Mouse (Mus musculus) hindbrain, embryonic 16.5 days (tissue): ENCODE measurements at regions not wholly inside any gene's neighbourhood (a gene's known extent, or its start where the extent isn't known, plus 50 kb on each side); places are given as distances from the start of the nearest gene placed in this dataset.

Experiments
- ATAC-seq: fragments of 200-750 bp; cut with Nextera tagmentation; 2 replicates; pipeline ENCODE4 v1.8.0; 2017; ENCODE audit warnings: moderate TSS enrichment, moderate library complexity
- H3K27ac ChIP-seq: fragments of 300-500 bp; sonication (generic); 2 replicates; pipeline ENCODE4 v1.5.1; 2014; ENCODE audit warnings: low read depth, mild to moderate bottlenecking, control low read depth, low read length, moderate library complexity
- H3K27me3 ChIP-seq: fragments of 300-500 bp; sonication (generic); replicated peaks from 2 replicates; pipeline ENCODE4 v1.6.1; 2014; ENCODE audit warnings: low read length; ENCODE audit not compliant: control insufficient read depth, insufficient read depth
- H3K36me3 ChIP-seq: fragments of 300-500 bp; sonication (generic); 2 replicates; pipeline ENCODE4 v1.6.1; 2014; ENCODE audit warnings: mild to moderate bottlenecking, low read length, moderate library complexity, mixed read lengths; ENCODE audit not compliant: control insufficient read depth, insufficient read depth
- H3K4me1 ChIP-seq: fragments of 300-500 bp; sonication (generic); 2 replicates; pipeline ENCODE4 v1.6.1; 2014; ENCODE audit warnings: low read depth, low read length; ENCODE audit not compliant: control insufficient read depth, insufficient read depth
- H3K4me2 ChIP-seq: fragments of 300-500 bp; sonication (generic); 2 replicates; pipeline ENCODE4 v1.6.1; 2014; ENCODE audit warnings: mild to moderate bottlenecking, low read length, control low read depth, moderate library complexity
- H3K4me3 ChIP-seq: fragments of 300-500 bp; sonication (generic); 2 replicates; pipeline ENCODE4 v1.5.1; 2014; ENCODE audit warnings: mild to moderate bottlenecking, low read length, control low read depth, moderate library complexity
- H3K9ac ChIP-seq: fragments of 300-500 bp; sonication (generic); 2 replicates; pipeline ENCODE4 v1.6.1; 2014; ENCODE audit warnings: low read depth, mild to moderate bottlenecking, control low read depth, low read length, moderate library complexity
- H3K9me3 ChIP-seq: fragments of 300-500 bp; sonication (generic); 2 replicates; pipeline ENCODE4 v1.6.1; 2014; ENCODE audit warnings: mild to moderate bottlenecking, low read length, moderate library complexity; ENCODE audit not compliant: control insufficient read depth
- WGBS: fragments of 180-500 bp; shearing (Covaris S2); extraction: QIAGEN DNeasy Blood & Tissue Kit; methylation state at CpG from one replicate; pipeline ENCODE4 v1.1.7; 2014; 5-methylcytosine and 5-hydroxymethylcytosine counted together

GRCm38 (mm10) chr9:63896073-63896807 is 125.6 kb downstream of the Smad6 start:
- no peaks in the 10 kb centered on the region for H3K27me3 ChIP-seq
- ATAC-seq = no peak
- no peak overlapping the region for H3K9ac ChIP-seq
- no peak overlapping the region for H3K27ac ChIP-seq
- H3K36me3 ChIP-seq = no peaks in the 10 kb centered on the region
- peaks cover 4% of the 10 kb centered on the region; the same call in 1 of the 2 replicates for H3K9me3 ChIP-seq
- 49% methylated on average over 15 of the region's 15 CpGs for WGBS
- 0 out of 2 replicates have a peak, but pooled peaks cover 4% of the 10 kb centered on the region for H3K4me1 ChIP-seq
- no peak overlapping the region for H3K4me2 ChIP-seq
- no peak overlapping the region for H3K4me3 ChIP-seq

GRCm38 (mm10) chr9:63892235-63892971 is 129.5 kb downstream of the Smad6 start:
- ATAC-seq = no peak

GRCm38 (mm10) chr9:63890717-63891116 is 131.1 kb downstream of the Smad6 start:
- H3K4me3 ChIP-seq = no peak overlapping the region
- peak; percentile 50 for ATAC-seq
- H3K4me2 ChIP-seq = no peak overlapping the region
- H3K4me1 ChIP-seq = 0 out of 2 replicates have a peak, but pooled peaks cover 4% of the 10 kb centered on the region
- no peaks in the 10 kb centered on the region for H3K27me3 ChIP-seq
- WGBS = 65% methylated on average over 5 of the region's 5 CpGs
- no peak overlapping the region for H3K9ac ChIP-seq
- H3K27ac ChIP-seq = no peak overlapping the region
- H3K36me3 ChIP-seq = no peaks in the 10 kb centered on the region
- H3K9me3 ChIP-seq = no peaks in the 10 kb centered on the region

More at GRCm38 (mm10) chr9:63892235-63892971, 129.5 kb downstream of the Smad6 start:
- Histone ChIP-seq H3K4me3 (no peak overlapping the region), H3K36me3 (no peaks in the 10 kb centered on the region), H3K4me1 (0 out of 2 replicates have a peak, but pooled peaks cover 4% of the 10 kb centered on the region), H3K27ac (no peak overlapping the region), H3K27me3 (no peaks in the 10 kb centered on the region), H3K9me3 (no peaks in the 10 kb centered on the region), H3K4me2 (no peak overlapping the region), H3K9ac (no peak overlapping the region; the same call in 1 of the 2 replicates)
- 48% methylated on average over 17 of the region's 17 CpGs for WGBS

GRCm38 (mm10) chr9:63889570-63889969 is 131.8 kb upstream of the Smad3 start:
- H3K27ac ChIP-seq = no peak overlapping the region
- ATAC-seq = no peak

GRCm38 (mm10) chr9:63884971-63885370 is 127.2 kb upstream of the Smad3 start:
- ATAC-seq = no peak
- H3K36me3 ChIP-seq = no peaks in the 10 kb centered on the region
- no peak overlapping the region for H3K27ac ChIP-seq
- peaks cover 13% of the 10 kb centered on the region for H3K4me1 ChIP-seq
- H3K4me2 ChIP-seq = no peak overlapping the region; the same call in 1 of the 2 replicates
- H3K9me3 ChIP-seq = no peaks in the 10 kb centered on the region
- WGBS = 71% methylated on average over 2 of the region's 2 CpGs
- no peak overlapping the region for H3K9ac ChIP-seq
- no peaks in the 10 kb centered on the region; the same call in 1 of the 2 replicates for H3K27me3 ChIP-seq
- H3K4me3 ChIP-seq = no peak overlapping the region

More at GRCm38 (mm10) chr9:63889570-63889969, 131.8 kb upstream of the Smad3 start:
- Histone ChIP-seq H3K4me1 (0 out of 2 replicates have a peak, but pooled peaks cover 4% of the 10 kb centered on the region), H3K36me3 (no peaks in the 10 kb centered on the region), H3K4me2 (no peak overlapping the region), H3K27me3 (no peaks in the 10 kb centered on the region), H3K4me3 (no peak overlapping the region), H3K9me3 (no peaks in the 10 kb centered on the region), H3K9ac (no peak overlapping the region)
- 65% methylated on average over 6 of the region's 6 CpGs for WGBS

GRCm38 (mm10) chr9:63883738-63884520 is 126.1 kb upstream of the Smad3 start:
- no peak overlapping the region for H3K9ac ChIP-seq
- 65% methylated on average over 6 of the region's 6 CpGs for WGBS
- H3K27me3 ChIP-seq = peaks cover 2% of the 10 kb centered on the region; the same call in 1 of the 2 replicates
- H3K4me1 ChIP-seq = peaks cover 16% of the 10 kb centered on the region
- no peak overlapping the region for H3K27ac ChIP-seq
- H3K4me2 ChIP-seq = no peak overlapping the region
- no peak for ATAC-seq
- no peaks in the 10 kb centered on the region for H3K36me3 ChIP-seq
- H3K4me3 ChIP-seq = no peak overlapping the region
- no peaks in the 10 kb centered on the region for H3K9me3 ChIP-seq

- H3K4me2 ChIP-seq = no peak overlapping the region
- 0 out of 2 replicates have a peak overlapping the region, but pooled peaks have one; percentile 3 for H3K27ac ChIP-seq
Measured at GRCm38 (mm10) chr9:63881692-63882091, 123.9 kb upstream of the Smad3 start.

GRCm38 (mm10) chr9:63881261-63881563 is 123.4 kb upstream of the Smad3 start:
- 26% methylated on average over 4 of the region's 4 CpGs for WGBS
- Histone ChIP-seq H3K27me3 (peaks cover 2% of the 10 kb centered on the region; the same call in 1 of the 2 replicates), H3K4me2 (peak overlapping the region; percentile 49), H3K27ac (0 out of 2 replicates have a peak overlapping the region, but pooled peaks have one; percentile 12), H3K4me1 (peaks cover 22% of the 10 kb centered on the region), H3K9ac (no peak overlapping the region), H3K9me3 (no peaks in the 10 kb centered on the region), H3K36me3 (no peaks in the 10 kb centered on the region), H3K4me3 (no peak overlapping the region)
- ATAC-seq = no peak

More at GRCm38 (mm10) chr9:63881692-63882091, 123.9 kb upstream of the Smad3 start:
- Histone ChIP-seq H3K9me3 (no peaks in the 10 kb centered on the region), H3K36me3 (no peaks in the 10 kb centered on the region), H3K4me3 (no peak overlapping the region), H3K27me3 (peaks cover 2% of the 10 kb centered on the region; the same call in 1 of the 2 replicates), H3K4me1 (peaks cover 19% of the 10 kb centered on the region), H3K9ac (no peak overlapping the region)
- no peak for ATAC-seq
- WGBS = 75% methylated on average over 9 of the region's 10 CpGs
